Mouse (Mus musculus): ENCODE measurements around the gene Btf3. TPM values are rescaled to one million over a fixed set of nuclear protein-coding genes. Genes with fewer than 3 reads are reported as not detected.

Gene Btf3
- polyA plus RNA-seq, 1 experiment = 162 TPM

DNA sequence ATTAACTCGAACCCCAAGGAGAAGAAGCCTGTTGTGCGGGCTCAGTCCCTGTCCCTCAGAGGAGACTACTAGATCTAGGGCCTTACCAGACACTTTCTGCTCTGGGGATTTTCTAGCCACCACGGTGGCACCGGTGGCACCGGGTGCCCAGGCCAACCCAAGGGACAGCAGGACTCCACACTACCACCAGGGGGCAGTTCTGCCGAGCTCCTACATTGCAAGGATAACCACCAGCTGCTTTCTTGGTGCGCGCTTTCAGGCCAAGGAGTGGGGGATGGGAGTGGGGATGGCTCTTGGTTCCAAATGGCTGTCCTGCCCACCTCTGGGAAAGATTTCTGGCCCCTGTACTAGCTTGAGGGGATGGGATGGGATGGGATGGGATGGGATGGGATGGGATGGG is 34.7 kb upstream of the Btf3 start:
- 14% methylated on average over 8 of the region's 8 CpGs for WGBS
- TF ChIP-seq CTCF (IDR thresholded peaks at IDR 0.05; ENCODE audit: insufficient read depth, low read length) = 0 out of 2 replicates have a peak, but pooled peaks have one; percentile 20
- TF ChIP-seq POLR2A (IDR thresholded peaks at IDR 0.05; ENCODE audit: borderline replicate concordance, extremely low read depth, low read depth, low read length) = no peak
- H3K4me3 ChIP-seq (replicated peaks; ENCODE audit: extremely low read depth, low read depth, low read length) = no peak overlapping the region
- DNase-seq = no peak
- peaks cover 10% of the 10 kb centered on the region; the same call in 1 of the 2 replicates for H3K4me1 ChIP-seq (ENCODE audit: control insufficient read depth, insufficient read depth, low read length)

- no peak for TF ChIP-seq POLR2A (IDR thresholded peaks at IDR 0.05; ENCODE audit: borderline replicate concordance, extremely low read depth, low read depth, low read length)
- TF ChIP-seq CTCF (IDR thresholded peaks at IDR 0.05; ENCODE audit: insufficient read depth, low read length) = no peak
- no peak overlapping the region for H3K4me3 ChIP-seq (replicated peaks; ENCODE audit: extremely low read depth, low read depth, low read length)
- peaks cover 8% of the 10 kb centered on the region; the same call in 1 of the 2 replicates for H3K4me1 ChIP-seq (ENCODE audit: control insufficient read depth, insufficient read depth, low read length)
- DNase-seq = no peak
- WGBS = 79% methylated on average over 4 of the region's 4 CpGs
Measured at GRCm38 (mm10) chr13:98349491-98349890, 32.7 kb upstream of the Btf3 start.

DNA sequence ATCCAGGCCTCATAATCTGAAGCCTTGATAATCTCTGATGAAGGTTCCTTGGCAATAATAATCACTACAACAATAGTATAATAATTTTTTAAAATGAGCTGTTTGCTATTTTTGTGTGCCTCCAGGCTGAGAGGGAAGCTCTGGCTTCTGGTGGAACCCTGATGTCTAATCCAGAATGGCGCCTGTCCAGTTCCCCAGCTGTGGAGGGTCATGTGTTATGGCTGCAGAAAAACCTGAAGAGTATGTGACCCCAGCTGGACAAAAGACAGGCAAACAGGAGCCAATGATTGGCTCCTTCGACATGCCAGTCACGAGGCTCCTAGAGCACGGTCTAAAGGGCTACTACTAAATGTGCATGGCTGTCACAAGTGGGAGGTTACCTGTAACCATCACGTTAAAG is 23.7 kb upstream of the Btf3 start:
- TF ChIP-seq POLR2A (IDR thresholded peaks at IDR 0.05; ENCODE audit: borderline replicate concordance, extremely low read depth, low read depth, low read length) (no peak), CTCF (IDR thresholded peaks at IDR 0.05; ENCODE audit: insufficient read depth, low read length) (no peak)
- no peak overlapping the region for H3K4me3 ChIP-seq (replicated peaks; ENCODE audit: extremely low read depth, low read depth, low read length)
- WGBS = 63% methylated on average over 5 of the region's 5 CpGs
- DNase-seq = no peak
- no peaks in the 10 kb centered on the region for H3K4me1 ChIP-seq (ENCODE audit: control insufficient read depth, insufficient read depth, low read length)

DNA sequence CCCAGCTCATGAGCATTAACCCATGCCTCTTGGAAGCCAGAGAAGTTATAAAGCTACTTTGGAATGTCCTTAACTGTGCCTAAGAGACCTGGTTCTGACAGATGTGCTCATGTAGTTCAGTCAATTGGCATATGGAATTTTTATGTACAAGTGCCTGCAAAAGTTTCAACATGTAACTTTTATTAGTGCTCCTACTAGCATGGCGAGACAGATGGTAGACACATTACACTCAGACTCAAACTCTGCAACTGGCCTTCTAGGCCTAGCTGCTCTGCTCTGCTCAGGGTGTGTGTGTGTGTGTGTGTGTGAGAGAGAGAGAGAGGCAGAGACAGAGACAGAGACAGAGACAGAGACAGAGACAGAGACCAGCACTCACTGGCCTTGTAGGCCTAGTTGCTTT is 19.4 kb upstream of the Btf3 start:
- TF ChIP-seq POLR2A (IDR thresholded peaks at IDR 0.05; ENCODE audit: borderline replicate concordance, extremely low read depth, low read depth, low read length) (no peak), CTCF (IDR thresholded peaks at IDR 0.05; ENCODE audit: insufficient read depth, low read length) (no peak)
- no peak overlapping the region for H3K4me3 ChIP-seq (replicated peaks; ENCODE audit: extremely low read depth, low read depth, low read length)

GRCm38 (mm10) chr13:98332106-98332505 is 15.3 kb upstream of the Btf3 start:
- WGBS = 26% methylated on average over 2 of the region's 2 CpGs
- H3K4me1 ChIP-seq (ENCODE audit: control insufficient read depth, insufficient read depth, low read length) = no peaks in the 10 kb centered on the region
- peak; percentile 35 for DNase-seq
- TF ChIP-seq CTCF (IDR thresholded peaks at IDR 0.05; ENCODE audit: insufficient read depth, low read length) = peak; percentile 45
- no peak for TF ChIP-seq POLR2A (IDR thresholded peaks at IDR 0.05; ENCODE audit: borderline replicate concordance, extremely low read depth, low read depth, low read length)
- H3K4me3 ChIP-seq (replicated peaks; ENCODE audit: extremely low read depth, low read depth, low read length) = no peak overlapping the region

More for the DNA sequence above, 19.4 kb upstream of the Btf3 start:
- DNase-seq = no peak
- no peaks in the 10 kb centered on the region for H3K4me1 ChIP-seq (ENCODE audit: control insufficient read depth, insufficient read depth, low read length)
- WGBS = 83% methylated on average over 1 of the region's 1 CpGs

DNA sequence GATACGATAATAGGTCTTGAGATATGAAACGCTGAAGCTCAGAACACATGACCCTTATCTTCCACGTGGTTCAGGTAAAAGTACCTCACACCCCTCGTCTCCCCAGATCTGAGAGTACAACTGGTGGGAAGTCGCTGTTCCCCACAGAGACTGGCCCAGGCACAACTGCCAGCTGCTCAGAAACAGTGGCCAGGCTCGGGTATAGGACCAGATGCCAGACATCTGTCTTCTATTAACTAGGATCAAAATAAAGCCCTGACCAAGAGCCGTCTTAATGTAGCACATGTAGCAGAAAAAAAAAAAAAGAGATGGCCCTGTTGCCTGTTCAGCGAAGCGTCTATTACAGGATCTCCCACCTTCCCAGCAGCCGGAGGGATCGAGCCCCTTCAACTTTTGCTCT is 8.2 kb upstream of the Btf3 start:
- DNase-seq = no peak
- WGBS = 85% methylated on average over 11 of the region's 11 CpGs
- no peaks in the 10 kb centered on the region for H3K4me1 ChIP-seq (ENCODE audit: control insufficient read depth, insufficient read depth, low read length)
- TF ChIP-seq CTCF (IDR thresholded peaks at IDR 0.05; ENCODE audit: insufficient read depth, low read length) (no peak), POLR2A (IDR thresholded peaks at IDR 0.05; ENCODE audit: borderline replicate concordance, extremely low read depth, low read depth, low read length) (no peak)
- no peak overlapping the region for H3K4me3 ChIP-seq (replicated peaks; ENCODE audit: extremely low read depth, low read depth, low read length)

DNA sequence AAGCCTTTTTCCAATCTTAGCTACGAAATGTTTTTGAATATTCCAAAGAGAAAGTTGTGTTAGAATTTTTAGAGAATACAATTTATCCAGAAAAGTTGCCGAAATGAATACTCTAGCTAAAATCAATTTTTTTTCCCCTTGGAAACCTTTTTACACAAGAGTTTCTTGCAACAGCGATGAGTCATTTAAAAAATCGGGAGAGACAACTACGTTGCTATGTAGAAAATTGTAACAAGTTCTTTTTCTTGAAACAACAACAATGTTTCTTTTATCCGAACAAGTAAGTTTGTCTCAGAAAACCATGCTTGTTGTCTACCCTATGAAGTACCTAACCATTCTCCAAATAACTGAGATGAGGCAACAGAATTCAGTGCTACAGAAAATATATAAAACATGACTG is 1.1 kb upstream of the Btf3 start:
- no peak for DNase-seq
- H3K4me1 ChIP-seq (ENCODE audit: control insufficient read depth, insufficient read depth, low read length) = peaks cover 20% of the 10 kb centered on the region
- H3K4me3 ChIP-seq (replicated peaks; ENCODE audit: extremely low read depth, low read depth, low read length) = no peak overlapping the region
- TF ChIP-seq CTCF (IDR thresholded peaks at IDR 0.05; ENCODE audit: insufficient read depth, low read length) = no peak
- TF ChIP-seq POLR2A (IDR thresholded peaks at IDR 0.05; ENCODE audit: borderline replicate concordance, extremely low read depth, low read depth, low read length) = no peak
- 77% methylated on average over 6 of the region's 6 CpGs for WGBS

DNA sequence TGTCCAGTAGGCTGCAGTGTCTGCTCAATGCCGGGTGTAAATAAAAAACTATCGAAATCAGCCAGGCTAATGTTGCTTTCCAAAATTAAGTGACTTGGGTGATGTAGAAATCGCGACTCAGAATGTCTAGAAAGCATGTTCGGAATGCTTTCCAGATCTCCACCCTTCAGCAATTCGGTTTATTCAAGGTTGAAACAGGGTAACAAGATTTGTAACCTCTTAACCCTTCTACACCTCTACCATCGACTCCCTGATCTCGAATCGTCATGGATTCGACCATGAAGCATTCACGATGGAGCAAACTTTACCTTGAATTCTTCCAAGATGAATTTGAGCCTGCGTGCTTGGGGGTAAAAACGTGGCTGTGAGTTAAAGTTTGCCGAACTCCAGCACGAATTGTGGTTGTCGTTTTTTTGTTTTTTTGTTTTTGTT is 456 bp upstream of the Btf3 start:
- 1% methylated on average over 16 of the region's 16 CpGs for WGBS

DNA sequence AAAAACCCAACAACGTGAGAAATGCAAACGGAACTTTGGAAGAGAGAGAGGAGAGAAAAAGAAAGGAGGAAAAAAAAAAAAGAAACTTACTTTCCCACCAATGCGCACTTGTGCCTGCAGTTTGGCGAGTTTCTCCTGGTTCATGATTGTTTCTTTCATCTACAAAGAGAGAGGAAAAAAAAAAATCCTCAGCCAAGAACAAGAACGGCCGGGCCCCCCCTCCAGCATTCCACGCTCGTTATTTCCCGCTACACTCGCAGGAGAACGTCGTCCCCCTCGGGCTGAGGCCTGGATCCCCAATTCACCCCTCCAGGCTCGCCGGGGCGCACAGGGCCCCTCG is 696 bp downstream of the Btf3 start:
- WGBS = under 1% methylated on average over 17 of the region's 17 CpGs
- no peak for DNase-seq
- Histone ChIP-seq H3K4me3 (replicated peaks; ENCODE audit: extremely low read depth, low read depth, low read length) (peak overlapping the region; percentile 94), H3K4me1 (ENCODE audit: control insufficient read depth, insufficient read depth, low read length) (peaks cover 20% of the 10 kb centered on the region)
- TF ChIP-seq POLR2A (IDR thresholded peaks at IDR 0.05; ENCODE audit: borderline replicate concordance, extremely low read depth, low read depth, low read length) (no peak), CTCF (IDR thresholded peaks at IDR 0.05; ENCODE audit: insufficient read depth, low read length) (no peak)

More for the DNA sequence above, 456 bp upstream of the Btf3 start:
- TF ChIP-seq CTCF (IDR thresholded peaks at IDR 0.05; ENCODE audit: insufficient read depth, low read length) (0 out of 2 replicates have a peak, but pooled peaks have one; percentile 14), POLR2A (IDR thresholded peaks at IDR 0.05; ENCODE audit: borderline replicate concordance, extremely low read depth, low read depth, low read length) (no peak)
- DNase-seq = peak; percentile 15
- Histone ChIP-seq H3K4me3 (replicated peaks; ENCODE audit: extremely low read depth, low read depth, low read length) (peak overlapping the region; percentile 94), H3K4me1 (ENCODE audit: control insufficient read depth, insufficient read depth, low read length) (peaks cover 20% of the 10 kb centered on the region)

- peak overlapping the region; percentile 34 for H3K4me3 ChIP-seq (replicated peaks; ENCODE audit: extremely low read depth, low read depth, low read length)
- peaks cover 20% of the 10 kb centered on the region for H3K4me1 ChIP-seq (ENCODE audit: control insufficient read depth, insufficient read depth, low read length)
- no peak for TF ChIP-seq CTCF (IDR thresholded peaks at IDR 0.05; ENCODE audit: insufficient read depth, low read length)
- no peak for TF ChIP-seq POLR2A (IDR thresholded peaks at IDR 0.05; ENCODE audit: borderline replicate concordance, extremely low read depth, low read depth, low read length)
- DNase-seq = no peak
- 39% methylated on average over 4 of the region's 4 CpGs for WGBS
Measured at GRCm38 (mm10) chr13:98315124-98315523, 1.7 kb downstream of the Btf3 start.
